Mouse (Mus musculus): Measurements from ENCODE around the gene Sox15. TPM values are rescaled to one million over a fixed set of nuclear protein-coding genes. Genes with fewer than 3 reads are reported as not detected.

The Sox15 gene
- polyA plus RNA-seq (2017; shearing (Covaris generic)), result 1 to 10 TPM in 1 of 2 experiments, under 1 TPM in 1; 0.55 to 3.1 TPM

GRCm38 (mm10) chr11:69655264-69656064, at the start of gene Sox15:
Gene Sox15 (plus strand): TSS chr11:69655314.

DNA sequence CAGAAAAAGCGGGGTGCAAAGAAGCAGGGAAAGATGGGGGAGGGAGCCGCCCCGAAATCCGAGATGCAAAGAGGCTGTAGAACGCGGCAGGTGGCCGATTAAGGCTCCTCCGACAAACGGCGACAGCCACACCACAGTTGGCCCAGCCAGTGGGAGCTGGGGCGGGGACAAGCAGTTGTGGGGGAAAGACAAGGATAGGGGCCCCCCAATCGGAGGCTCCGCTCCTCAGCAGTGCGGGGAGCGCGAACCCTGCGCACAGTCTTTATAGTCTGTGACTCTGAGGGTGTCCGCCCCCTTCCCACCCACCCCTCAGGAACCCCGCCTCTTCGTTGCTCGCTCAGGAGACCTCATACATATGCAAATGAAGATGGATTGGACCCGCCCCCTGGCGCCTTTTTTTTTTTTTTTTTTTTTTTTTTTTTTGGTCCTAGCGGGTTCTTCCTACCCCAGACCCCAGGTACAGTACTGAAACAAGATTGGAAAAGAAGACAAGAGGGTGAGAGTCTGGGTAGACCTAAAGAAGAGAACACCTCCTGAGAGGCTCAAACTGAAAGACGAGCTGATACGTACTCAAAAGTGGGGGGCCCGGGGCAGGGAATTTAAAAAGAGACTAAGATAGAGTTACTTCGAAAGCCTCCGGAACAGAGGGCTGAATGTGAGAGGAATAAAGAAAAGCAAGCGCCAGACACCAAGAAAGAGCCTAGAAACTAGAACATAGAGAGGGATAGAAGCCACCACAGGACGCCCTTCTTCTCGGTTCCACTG, 49.2 kb upstream of the Sox15 start, which contains the start of gene Atp1b2:
Atp1b2 (minus strand) TSS at position 217 of the 765 bp plus-strand sequence.

DNA sequence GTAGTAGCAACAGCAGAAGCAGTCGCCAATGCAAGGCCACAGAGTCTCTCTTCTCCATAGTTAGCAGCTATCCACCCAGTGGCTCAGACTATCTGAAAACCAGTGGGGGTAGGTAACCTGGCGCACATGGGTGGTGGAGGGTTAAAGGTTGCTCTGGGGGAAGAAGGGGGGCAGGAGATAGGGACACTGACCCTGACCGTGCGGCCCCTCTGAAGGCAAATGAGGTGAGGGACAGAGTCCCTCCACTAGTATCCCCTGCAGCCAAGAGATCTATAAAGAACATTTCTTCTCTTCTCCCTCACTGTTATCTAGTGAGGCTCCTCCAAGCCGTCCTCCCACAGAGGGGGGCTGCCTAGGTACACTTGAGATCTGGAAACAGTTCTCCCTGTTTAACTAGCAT, 37.3 kb upstream of the Sox15 start, which contains the start of gene Shbg:
Shbg (minus strand) TSS at position 101 of the 400 bp plus-strand sequence.

DNA sequence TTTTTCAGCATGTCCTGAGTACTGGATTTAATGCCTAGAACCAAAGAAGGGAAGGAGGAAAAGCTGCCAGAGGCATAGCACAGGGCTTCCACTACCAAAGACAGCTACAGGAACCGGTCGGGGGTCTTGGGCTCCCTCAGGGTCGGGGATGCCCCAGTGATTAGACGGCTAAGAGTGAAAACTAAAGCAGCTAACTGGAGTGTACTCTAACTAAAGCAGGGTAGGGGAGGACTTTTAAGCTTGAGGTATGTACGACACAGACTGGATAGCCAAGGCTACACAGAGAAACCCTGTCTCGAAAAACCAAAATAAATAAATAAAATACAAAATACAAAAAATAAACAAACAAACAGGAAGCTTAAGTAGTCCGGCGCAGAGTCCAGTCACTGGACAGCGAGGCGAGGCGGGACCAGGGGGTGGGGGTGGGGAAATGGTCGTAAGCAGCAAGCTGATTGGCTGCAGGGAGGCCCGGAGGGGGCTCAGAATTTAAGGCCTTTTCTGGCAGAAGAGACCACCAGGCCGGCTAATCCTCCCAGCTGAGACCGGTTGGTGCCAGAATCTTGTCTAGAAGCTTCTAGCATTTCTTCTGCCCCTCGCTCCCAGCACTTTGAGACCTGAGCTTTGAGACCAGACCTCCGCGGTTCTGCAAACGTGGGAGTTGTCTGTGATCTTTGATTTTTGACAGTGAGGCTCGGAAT, 33.4 kb upstream of the Sox15 start, which contains the start of gene Sat2:
Sat2 (plus strand) TSS at position 454 of the 698 bp plus-strand sequence.

GRCm38 (mm10) chr11:69632284-69633089, 22.6 kb upstream of the Sox15 start, which contains the start of gene Fxr2:
Gene Fxr2 (plus strand): TSS chr11:69632990.

DNA sequence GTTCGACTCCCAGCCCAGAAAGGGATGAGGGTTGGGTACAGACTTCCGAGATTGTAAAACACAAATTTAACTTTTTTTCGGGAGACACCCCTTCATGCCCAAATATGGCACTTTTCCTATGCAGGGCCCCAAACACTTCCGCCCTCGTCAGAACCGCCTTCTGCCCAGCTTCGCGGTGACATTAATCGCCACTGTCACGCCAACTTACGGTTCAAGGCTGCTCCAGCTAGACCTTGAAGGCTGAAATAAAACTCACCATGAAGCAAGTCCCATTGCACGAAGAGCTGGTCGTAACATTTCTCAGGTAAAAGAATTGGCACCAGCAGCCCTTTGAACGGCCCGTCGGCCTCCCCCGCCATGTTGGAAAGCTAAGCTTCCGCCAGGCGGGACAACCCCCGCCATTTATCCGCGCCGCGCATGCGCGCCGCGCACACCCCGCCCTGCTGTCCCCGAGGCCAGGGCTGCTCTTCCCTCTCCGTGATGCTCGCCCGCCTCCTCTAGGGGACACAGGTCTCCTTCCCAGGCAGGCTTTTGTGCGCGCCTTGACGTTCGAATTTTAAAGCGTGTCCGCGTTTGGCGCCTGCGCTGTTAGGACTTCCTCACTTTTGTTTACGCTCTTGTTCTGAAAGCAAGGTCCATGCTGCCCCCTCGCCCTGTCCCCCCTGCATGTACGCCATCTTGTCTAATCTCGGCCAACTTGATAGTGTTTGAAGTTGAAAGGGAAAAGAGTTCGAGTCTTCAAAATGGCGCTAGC, 7.3 kb downstream of the Sox15 start, which contains the start of gene Mpdu1:
Mpdu1 (minus strand) TSS at position 430 of the 754 bp plus-strand sequence.

DNA sequence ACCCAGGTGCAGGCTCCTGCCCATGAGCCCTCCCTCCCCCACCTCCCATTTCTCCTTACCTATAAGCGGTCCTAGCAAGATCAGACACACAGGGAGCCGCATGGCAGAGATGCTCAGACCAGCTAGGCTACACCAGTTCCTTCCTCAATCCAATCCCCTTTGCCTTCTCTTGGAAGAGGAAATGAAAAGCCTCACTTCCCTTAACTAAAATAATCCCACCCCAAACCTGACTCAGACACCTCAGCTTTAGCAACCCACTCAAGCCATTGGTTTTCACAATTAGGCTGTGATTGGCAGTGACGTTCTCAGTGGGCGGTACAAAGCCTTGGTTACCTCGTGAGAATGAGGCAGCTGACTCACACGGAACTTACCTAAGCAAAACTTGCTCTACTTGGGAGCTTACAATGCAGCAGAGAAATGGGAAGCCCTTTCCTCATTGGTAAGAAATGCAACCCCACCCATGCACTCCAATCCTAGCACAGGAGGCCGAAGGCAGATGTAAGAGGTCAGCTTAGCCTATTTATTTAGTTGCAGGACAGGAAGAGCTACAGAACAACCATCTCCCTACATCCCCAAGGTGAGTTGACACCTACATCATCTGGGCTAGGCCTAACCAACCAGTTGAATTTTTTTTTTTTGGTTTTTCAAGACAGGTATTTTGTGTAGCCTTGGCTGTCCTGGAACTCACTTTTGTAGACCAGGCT, 11.0 kb downstream of the Sox15 start, which contains the start of gene Cd68:
Cd68 (minus strand) TSS at position 193 of the 704 bp plus-strand sequence.

DNA sequence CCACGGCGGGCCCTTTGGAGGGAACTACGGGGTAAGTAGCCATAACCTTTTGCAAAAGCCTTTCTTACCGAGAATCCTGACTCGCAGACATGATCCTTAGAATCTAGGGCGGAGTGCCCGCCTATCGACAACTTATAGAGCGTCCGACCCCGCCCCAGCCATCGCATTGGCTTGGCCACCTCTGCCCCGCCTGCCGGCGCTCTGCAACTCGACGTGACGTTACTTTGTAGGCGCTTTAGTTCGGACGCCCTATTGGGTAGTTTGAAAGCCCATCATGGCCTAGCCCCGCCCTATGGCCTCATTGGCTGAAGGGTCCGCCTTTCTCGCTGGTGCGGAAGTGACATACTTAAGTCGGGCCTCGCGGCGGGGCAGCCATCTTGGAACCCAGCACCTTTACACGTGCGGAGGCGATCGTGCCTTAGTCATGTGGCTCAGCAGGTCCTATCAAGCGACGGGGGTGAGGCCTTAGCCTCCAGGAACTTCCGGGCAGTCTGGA, 17.1 kb downstream of the Sox15 start, which contains the start of gene Eif4a1:
Eif4a1 (minus strand) TSS at position 213 of the 496 bp plus-strand sequence.

DNA sequence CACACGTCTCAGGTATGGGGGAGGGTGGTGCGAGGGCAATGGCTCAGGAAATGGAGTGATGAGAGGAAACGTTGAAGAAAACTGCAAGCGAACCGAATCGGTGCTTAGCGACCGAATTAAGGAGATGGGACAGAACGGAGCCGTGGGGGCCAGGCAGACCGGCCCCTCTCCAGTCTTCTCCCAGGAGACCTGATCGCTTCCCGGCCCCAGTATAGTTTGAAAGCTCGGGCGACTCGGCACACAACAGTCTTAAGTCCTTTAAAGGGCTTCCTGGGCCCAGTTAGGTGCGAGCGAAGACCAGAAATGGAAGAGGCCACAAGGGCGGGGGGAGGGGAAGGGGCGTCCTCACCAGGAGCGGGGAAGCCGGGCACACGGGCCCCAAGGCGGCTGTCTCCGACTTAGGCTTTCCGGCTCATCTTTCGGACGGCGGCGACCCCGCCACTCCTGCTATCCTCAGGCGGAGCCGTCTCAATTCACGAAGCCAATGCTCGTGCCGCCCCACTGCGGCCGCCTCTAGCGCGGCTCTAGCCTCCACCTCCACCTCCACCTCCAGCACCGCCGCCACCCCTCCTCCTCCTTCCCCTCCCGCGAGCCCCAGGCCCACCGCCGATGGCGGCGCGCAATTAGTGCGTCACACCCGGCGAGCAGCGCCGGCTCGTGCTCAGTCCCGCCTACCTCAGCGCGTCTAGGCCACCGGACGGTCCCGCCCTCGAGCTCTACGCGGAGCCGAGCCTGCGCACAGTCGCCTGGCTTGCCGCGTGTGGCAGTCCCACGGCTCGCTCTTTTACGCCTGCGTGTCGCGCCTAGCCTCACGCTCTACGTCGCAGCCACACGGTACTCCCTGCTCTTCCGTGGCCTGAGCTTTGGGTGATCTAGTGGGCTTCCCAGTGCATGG, 26.4 kb downstream of the Sox15 start, which contains the start of gene Senp3:
Senp3 (minus strand) TSS at position 771 of the 895 bp plus-strand sequence.

DNA sequence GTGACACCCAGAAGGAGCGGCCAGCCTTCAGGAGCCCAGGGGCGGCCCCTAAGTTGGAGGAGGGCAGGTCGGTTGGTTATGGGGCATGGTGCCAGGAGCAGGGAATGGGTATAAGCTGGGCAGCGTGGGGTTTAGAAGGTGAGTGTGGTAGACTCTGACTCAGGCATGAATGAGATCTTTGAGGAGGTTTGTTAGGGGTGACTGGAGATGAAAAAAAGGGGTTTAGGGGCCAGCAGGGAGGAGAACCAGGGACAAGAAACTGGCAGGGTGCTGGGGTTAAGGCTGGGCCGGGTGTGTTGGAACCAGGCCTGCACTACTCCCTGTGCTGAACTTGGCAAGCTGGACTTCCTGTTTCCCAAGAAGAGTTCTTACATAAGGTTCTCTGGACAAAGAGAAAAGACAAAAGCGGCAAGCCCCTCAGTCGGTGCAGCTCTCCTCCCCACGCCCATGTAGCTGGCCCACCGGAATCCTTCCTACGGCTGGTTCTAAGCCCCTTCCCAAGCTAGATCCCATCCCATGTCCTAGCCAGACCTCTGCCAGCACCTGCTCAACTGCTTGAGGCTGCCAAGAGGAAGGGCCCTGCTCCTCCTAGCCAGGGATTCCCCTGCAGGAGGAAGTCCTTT, 30.5 kb downstream of the Sox15 start, which contains the start of gene Tnfsf13:
Tnfsf13 (minus strand) TSS at position 259 of the 623 bp plus-strand sequence.

DNA sequence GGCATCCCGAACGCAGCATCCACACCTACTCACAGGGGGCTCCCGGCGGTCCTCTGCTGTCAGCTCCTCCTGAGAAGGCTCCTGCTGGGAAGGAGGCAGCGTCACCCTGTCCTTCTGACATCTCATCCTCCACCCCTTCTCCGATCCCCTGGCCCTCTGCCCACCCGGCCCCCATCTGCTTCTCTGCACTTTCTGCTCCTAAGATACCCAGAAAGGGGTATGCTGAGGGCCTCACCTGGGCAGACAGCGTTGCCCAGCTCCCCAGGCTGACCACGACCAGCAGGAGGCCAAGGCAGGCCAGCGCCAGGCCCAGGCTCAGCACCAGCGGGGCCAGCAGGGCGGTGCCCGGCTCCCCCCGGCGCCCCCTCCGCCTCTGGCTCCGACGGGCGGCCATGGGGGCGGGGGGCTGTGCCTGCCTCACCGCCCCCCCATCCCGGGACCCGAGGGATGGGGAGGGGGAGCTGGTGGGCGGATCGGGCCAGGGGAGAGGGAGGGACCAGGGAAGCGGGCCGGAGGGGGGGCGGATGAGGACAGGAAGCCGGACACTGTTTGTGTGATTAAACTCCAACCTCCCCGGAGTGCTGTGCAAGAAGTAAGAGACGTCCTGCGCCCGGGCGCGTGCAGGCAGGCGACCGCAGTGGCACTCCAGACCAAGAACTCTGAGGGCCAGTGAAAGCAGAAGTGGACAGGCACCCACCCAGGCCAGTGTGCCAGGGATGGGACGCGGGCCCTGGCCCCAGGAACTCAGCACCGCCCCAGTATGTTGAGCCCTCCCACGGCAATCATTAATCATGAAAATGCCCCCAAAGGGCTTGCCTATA, 40.5 kb downstream of the Sox15 start, which contains the start of the genes Tnfsf12 and Tnfsfm13:
Tnfsf12 (minus strand) TSS at position 489 of the 821 bp plus-strand sequence.
Tnfsfm13 (minus strand) TSS at position 738 of the 821 bp plus-strand sequence.

Other genes starting within 250 kb of the Sox15 start
- gene Kdm6b, start 241.6 kb upstream of the Sox15 start, polyA plus RNA-seq (2017; shearing (Covaris generic)), result 1 to 10 TPM; 5.0 to 5.4 TPM
- 1 to 10 TPM in 1 of 2 experiments, under 1 TPM in 1; 0.31 to 3.4 TPM for gene Dnah2, start 106.2 kb upstream of the Sox15 start, polyA plus RNA-seq (2017; shearing (Covaris generic))
- under 1 TPM; 0.55 to 0.64 TPM for gene Efnb3, start 95.1 kb upstream of the Sox15 start, polyA plus RNA-seq (2017; shearing (Covaris generic))
- 10 to 100 TPM; 26.4 to 26.5 TPM for gene Wrap53, start 75.1 kb upstream of the Sox15 start, polyA plus RNA-seq (2017; shearing (Covaris generic))
- 100 to 1,000 TPM; 201 to 249 TPM for gene Trp53, start 75.0 kb upstream of the Sox15 start, polyA plus RNA-seq (2017; shearing (Covaris generic))
- under 1 TPM in 1 of 2 experiments, not detected in 1; 0.55 TPM for gene Atp1b2, start 49.4 kb upstream of the Sox15 start, polyA plus RNA-seq (2017; shearing (Covaris generic))
- gene Shbg, start 37.4 kb upstream of the Sox15 start, polyA plus RNA-seq (2017; shearing (Covaris generic)), result under 1 TPM; 0.33 to 0.57 TPM
- gene Sat2, start 33.3 kb upstream of the Sox15 start, polyA plus RNA-seq (2017; shearing (Covaris generic)), result 1 to 10 TPM in 1 of 2 experiments, not detected in 1; 2.8 TPM
- 10 to 100 TPM; 59.9 to 74.5 TPM for gene Fxr2, start 22.3 kb upstream of the Sox15 start, polyA plus RNA-seq (2017; shearing (Covaris generic))
- gene Mpdu1, start 7.3 kb downstream of the Sox15 start, polyA plus RNA-seq (2017; shearing (Covaris generic)), result 10 to 100 TPM; 47.5 to 52.3 TPM
- 10 to 100 TPM in 1 of 2 experiments, 1 to 10 TPM in 1; 1.7 to 11.0 TPM for gene Cd68, start 10.8 kb downstream of the Sox15 start, polyA plus RNA-seq (2017; shearing (Covaris generic))
- 100 to 1,000 TPM; 493 to 540 TPM for gene Eif4a1, start 17.1 kb downstream of the Sox15 start, polyA plus RNA-seq (2017; shearing (Covaris generic))
- 10 to 100 TPM; 33.1 to 37.3 TPM for gene Senp3, start 26.8 kb downstream of the Sox15 start, polyA plus RNA-seq (2017; shearing (Covaris generic))
- gene Tnfsf13, start 30.5 kb downstream of the Sox15 start, polyA plus RNA-seq (2017; shearing (Covaris generic)), result not detected
- gene Tnfsf12, start 40.5 kb downstream of the Sox15 start, polyA plus RNA-seq (2017; shearing (Covaris generic)), result not detected
- under 1 TPM in 1 of 2 experiments, not detected in 1; 0.45 TPM for gene Tnfsfm13, start 40.8 kb downstream of the Sox15 start, polyA plus RNA-seq (2017; shearing (Covaris generic))
- gene Polr2a, start 103.3 kb downstream of the Sox15 start, polyA plus RNA-seq (2017; shearing (Covaris generic)), result 10 to 100 TPM; 43.7 to 44.7 TPM
- gene Slc35g3, start 106.7 kb downstream of the Sox15 start, polyA plus RNA-seq (2017; shearing (Covaris generic)), result 1 to 10 TPM in 1 of 2 experiments, under 1 TPM in 1; 0.29 to 1.3 TPM
- gene Zbtb4, start 110.6 kb downstream of the Sox15 start, polyA plus RNA-seq (2017; shearing (Covaris generic)), result 1 to 10 TPM; 3.8 to 5.3 TPM
- gene Chrnb1, start 140.6 kb downstream of the Sox15 start, polyA plus RNA-seq (2017; shearing (Covaris generic)), result 1 to 10 TPM in 1 of 2 experiments, under 1 TPM in 1; 0.13 to 4.3 TPM
- gene Fgf11, start 146.5 kb downstream of the Sox15 start, polyA plus RNA-seq (2017; shearing (Covaris generic)), result not detected
- gene Tmem102, start 150.3 kb downstream of the Sox15 start, polyA plus RNA-seq (2017; shearing (Covaris generic)), result not detected
- under 1 TPM in 1 of 2 experiments, not detected in 1; 0.39 TPM for gene Gm39566, start 160.0 kb downstream of the Sox15 start, polyA plus RNA-seq (2017; shearing (Covaris generic))
- gene Spem2, start 163.2 kb downstream of the Sox15 start, polyA plus RNA-seq (2017; shearing (Covaris generic)), result not detected
- gene Spem1, start 166.9 kb downstream of the Sox15 start, polyA plus RNA-seq (2017; shearing (Covaris generic)), result 1 to 10 TPM in 1 of 2 experiments, not detected in 1; 2.1 TPM
- gene Nlgn2, start 182.5 kb downstream of the Sox15 start, polyA plus RNA-seq (2017; shearing (Covaris generic)), result under 1 TPM; 0.26 to 0.83 TPM
- 10 to 100 TPM; 64.6 to 89.9 TPM for gene Tmem256, start 183.2 kb downstream of the Sox15 start, polyA plus RNA-seq (2017; shearing (Covaris generic))
- 10 to 100 TPM; 15.4 to 18.5 TPM for gene Plscr3, start 191.1 kb downstream of the Sox15 start, polyA plus RNA-seq (2017; shearing (Covaris generic))
- under 1 TPM; 0.08 to 0.72 TPM for gene Tnk1, start 203.4 kb downstream of the Sox15 start, polyA plus RNA-seq (2017; shearing (Covaris generic))
- gene Tmem95, start 222.7 kb downstream of the Sox15 start, polyA plus RNA-seq (2017; shearing (Covaris generic)), result under 1 TPM in 1 of 2 experiments, not detected in 1; 0.93 TPM
- gene Kctd11, start 226.1 kb downstream of the Sox15 start, polyA plus RNA-seq (2017; shearing (Covaris generic)), result 1 to 10 TPM; 1.3 TPM
- 100 to 1,000 TPM; 503 to 589 TPM for gene Acap1, start 240.2 kb downstream of the Sox15 start, polyA plus RNA-seq (2017; shearing (Covaris generic))
- gene 2810408A11Rik, start 245.7 kb downstream of the Sox15 start, polyA plus RNA-seq (2017; shearing (Covaris generic)), result 1 to 10 TPM; 3.6 to 4.8 TPM
- gene Neurl4, start 245.8 kb downstream of the Sox15 start, polyA plus RNA-seq (2017; shearing (Covaris generic)), result 10 to 100 TPM in 1 of 2 experiments, 1 to 10 TPM in 1; 6.4 to 11.6 TPM